Comparison of ENCODE assay signal across 8 mouse cellular contexts in the genomic region with DNA sequence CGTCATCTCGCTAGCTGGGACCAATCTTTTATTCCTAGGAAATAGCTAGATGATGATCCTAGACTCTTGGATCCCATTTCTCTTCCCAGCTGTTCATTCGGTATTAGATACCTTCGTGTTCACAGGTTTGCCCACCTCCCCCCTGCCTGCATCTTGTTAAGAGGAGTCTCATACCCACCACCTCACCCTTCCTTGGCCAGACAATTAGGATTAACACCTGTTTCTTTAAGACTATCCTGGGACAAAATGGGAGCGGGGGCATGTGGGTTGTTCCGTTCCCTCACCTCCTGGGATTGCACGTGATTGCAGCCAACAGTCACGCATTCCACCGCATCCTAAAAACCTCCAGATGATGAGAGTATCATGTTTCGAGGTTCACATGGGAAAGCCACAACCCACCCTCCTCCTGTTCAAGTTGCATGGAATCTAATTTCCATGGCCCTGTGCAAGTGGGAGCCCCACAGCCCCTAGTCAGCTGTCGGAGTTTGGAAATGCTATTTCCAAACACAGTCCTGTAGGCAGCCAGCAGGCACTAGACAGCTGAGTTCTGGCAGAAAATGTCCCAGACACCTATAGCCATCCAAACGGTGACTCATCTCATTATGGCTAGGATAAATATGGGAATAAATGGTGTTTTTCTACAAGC. TPM values are rescaled to one million over a fixed set of nuclear protein-coding genes. Genes with fewer than 3 reads are reported as not detected.
DNase-seq lines count a peak whose midpoint lies in the region.

No protein-coding gene starts in this region.

- intact Hi-C loops in left cerebral cortex, postnatal 4 days (cut with DNase I), result no loop called here

- DNase-seq in left cerebral cortex, adult 11 months (ENCODE audit: low spot score), result peak; percentile 42
- no peak for DNase-seq in left cerebral cortex, postnatal 4 days
- peak; percentile 62 to 76 for DNase-seq in frontal cortex, postnatal 36 days (ENCODE audit: low spot score in 2 of 2)
- DNase-seq in layer of hippocampus, postnatal 10 days (ENCODE audit: low spot score in 2 of 2), result peak; percentile 42 to 48
- peak; percentile 77 for DNase-seq in mesoderm, embryonic 11.5 days (ENCODE audit: low read depth, low spot score)
- DNase-seq in natural killer cell, adult 2 months (ENCODE audit: low spot score in 2 of 2), result no peak
- no peak for DNase-seq in cerebellum, adult 9-10 months
- DNase-seq in thymus, postnatal 14 days, result no peak

RNA-seq across cellular contexts. Expression of a gene that starts 28.0 kb away (rescaled TPM):
- total RNA-seq in left cerebral cortex, postnatal 4 days (2021), result 1 to 10 TPM; 2.1 to 2.7 TPM
- total RNA-seq in layer of hippocampus, postnatal 10 days (2021), result 1 to 10 TPM; 2.7 TPM

Comparison
In these comparisons a context has a peak if more than half of its experiments do, and no peak if none do; other contexts are left out.
1. DNase-seq: peak in left cerebral cortex, adult 11 months (single experiment), frontal cortex, postnatal 36 days (2 of 2), layer of hippocampus, postnatal 10 days (2 of 2) and mesoderm, embryonic 11.5 days (single experiment); none in left cerebral cortex, postnatal 4 days (single experiment), natural killer cell, adult 2 months (0 of 2), cerebellum, adult 9-10 months (single experiment) and thymus, postnatal 14 days (single experiment).